Mouse (Mus musculus): Measurements from ENCODE around the gene Brinp2.

The Brinp2 gene

GRCm38 (mm10) chr1:158295270-158295669 is 60.9 kb downstream of the Brinp2 start:
- in situ Hi-C loops (cut with MseI, MboI) = no loop called here

GRCm38 (mm10) chr1:158285198-158285597 is 70.9 kb downstream of the Brinp2 start:
- in situ Hi-C loops (cut with MseI, MboI) = no loop called here

DNA sequence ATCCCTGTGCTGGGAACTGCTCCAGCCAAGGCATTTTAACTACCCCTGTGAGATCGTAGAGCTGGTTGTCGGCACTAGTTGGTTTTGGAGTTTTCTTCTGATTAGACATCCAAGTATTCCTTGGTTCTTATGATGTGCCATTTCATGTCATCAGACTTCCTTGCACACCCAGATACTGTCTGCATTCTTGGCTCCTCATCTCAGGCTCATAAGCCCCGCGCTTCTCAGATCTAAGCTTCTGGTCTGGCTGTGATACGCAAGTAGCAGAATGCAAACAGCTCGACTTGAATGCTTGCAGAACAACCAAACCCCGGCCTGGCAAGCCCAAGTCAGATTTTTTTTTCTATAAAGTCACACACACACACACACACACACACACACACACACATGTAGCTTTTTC is 72.3 kb downstream of the Brinp2 start:
- in situ Hi-C loops (cut with MseI, MboI) = no loop called here

DNA sequence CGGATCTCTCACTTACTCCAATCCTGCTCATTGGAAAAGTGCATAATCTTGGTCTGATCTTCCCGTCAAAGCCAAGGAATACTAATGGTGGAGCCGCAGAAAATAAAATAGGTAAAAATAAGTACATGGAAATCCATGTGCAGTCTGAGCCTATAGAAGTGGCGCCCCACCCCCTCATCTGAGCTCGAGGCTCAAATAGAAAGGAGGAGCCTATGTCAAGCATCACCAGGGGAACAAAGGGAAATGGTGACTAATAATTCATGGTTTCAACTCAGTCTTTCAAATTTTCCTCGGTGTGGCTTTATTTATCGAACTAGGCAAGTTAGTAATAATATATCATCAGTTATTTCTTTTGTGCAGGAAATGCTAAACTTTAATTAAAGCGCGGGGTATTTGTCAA is 84.1 kb downstream of the Brinp2 start:
- in situ Hi-C loops (cut with MseI, MboI) = loop anchor here in 1 of 2 experiments (25.0 kb wide), 1 partner anchor 510 kb away; no protein-coding TSS in a partner anchor

GRCm38 (mm10) chr1:158267020-158267571 is 89.0 kb downstream of the Brinp2 start:
- in situ Hi-C loops (cut with MseI, MboI) = loop anchor here in 1 of 2 experiments (25.0 kb wide), 1 partner anchor 505 kb away; no protein-coding TSS in a partner anchor

GRCm38 (mm10) chr1:158266293-158267019 is 89.7 kb downstream of the Brinp2 start:
- in situ Hi-C loops (cut with MseI, MboI) = loop anchor here in 1 of 2 experiments (25.0 kb wide), 1 partner anchor 504 kb away; no protein-coding TSS in a partner anchor

GRCm38 (mm10) chr1:158259516-158260235 is 96.5 kb downstream of the Brinp2 start:
- in situ Hi-C loops (cut with MseI, MboI) = loop anchor here in 1 of 2 experiments (25.0 kb wide), 1 partner anchor 497 kb away; no protein-coding TSS in a partner anchor

GRCm38 (mm10) chr1:158258685-158259292 is 97.3 kb downstream of the Brinp2 start:
- in situ Hi-C loops (cut with MseI, MboI) = loop anchor here in 1 of 2 experiments (25.0 kb wide), 1 partner anchor 496 kb away; no protein-coding TSS in a partner anchor

- in situ Hi-C loops (cut with MseI, MboI) = loop anchor here in 1 of 2 experiments (25.0 kb wide), 1 partner anchor 494 kb away; no protein-coding TSS in a partner anchor
These were observed 100.0 kb downstream of the Brinp2 start for GRCm38 (mm10) chr1:158255912-158256680.

DNA sequence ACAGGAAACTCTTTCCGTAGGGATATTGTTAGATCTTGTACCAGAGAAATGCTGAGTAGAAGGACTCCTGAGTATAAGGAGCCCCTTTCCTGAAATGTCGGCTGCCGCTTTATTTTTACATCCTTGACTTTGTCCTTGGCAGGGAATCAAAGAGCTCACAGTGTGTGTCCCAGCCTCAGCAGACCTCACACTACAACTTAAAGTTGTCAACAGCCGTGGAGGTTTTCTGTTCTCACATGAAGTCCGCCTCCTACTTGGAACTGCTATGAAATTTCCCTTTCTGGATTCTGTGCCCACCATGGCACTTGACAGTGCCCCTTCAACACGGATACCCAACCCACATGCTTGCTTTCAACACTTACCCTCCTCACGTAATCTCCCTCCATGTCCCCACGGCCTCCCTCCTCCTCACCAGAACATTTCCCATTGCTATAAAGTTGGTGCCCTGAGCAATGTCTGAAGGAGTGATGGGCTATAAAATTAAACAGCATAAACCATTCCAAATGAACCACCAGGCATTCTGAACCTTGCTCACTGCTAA is 103.4 kb downstream of the Brinp2 start:
- in situ Hi-C loops (cut with MseI, MboI) = loop anchor here in 1 of 2 experiments (25.0 kb wide), 1 partner anchor 490 kb away; no protein-coding TSS in a partner anchor

DNA sequence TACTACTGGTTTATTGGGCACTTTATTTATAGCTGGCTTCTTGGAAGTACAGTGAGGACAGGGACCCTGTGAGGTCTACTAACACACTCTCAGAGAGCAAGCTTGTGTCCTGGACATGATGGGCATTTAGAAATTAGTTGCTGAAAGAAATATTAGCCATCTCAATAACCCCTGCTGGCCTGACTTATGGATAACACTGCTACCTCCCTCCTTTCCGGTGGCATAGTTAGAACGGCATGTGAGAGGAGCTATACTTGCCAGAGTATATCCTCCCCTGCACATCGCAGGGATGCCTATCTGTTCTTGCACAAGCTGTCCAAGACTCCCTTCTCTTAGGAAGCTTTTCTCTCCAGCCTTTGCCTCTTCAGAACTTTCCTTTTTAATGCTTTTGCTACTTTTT is 107.9 kb downstream of the Brinp2 start:
- in situ Hi-C loops (cut with MseI, MboI) = no loop called here

GRCm38 (mm10) chr1:158246476-158247153 is 109.5 kb downstream of the Brinp2 start:
- in situ Hi-C loops (cut with MseI, MboI) = no loop called here

GRCm38 (mm10) chr1:158245486-158245885 is 110.6 kb downstream of the Brinp2 start:
- in situ Hi-C loops (cut with MseI, MboI) = no loop called here

GRCm38 (mm10) chr1:158244016-158244415 is 112.1 kb downstream of the Brinp2 start:
- in situ Hi-C loops (cut with MseI, MboI) = no loop called here

DNA sequence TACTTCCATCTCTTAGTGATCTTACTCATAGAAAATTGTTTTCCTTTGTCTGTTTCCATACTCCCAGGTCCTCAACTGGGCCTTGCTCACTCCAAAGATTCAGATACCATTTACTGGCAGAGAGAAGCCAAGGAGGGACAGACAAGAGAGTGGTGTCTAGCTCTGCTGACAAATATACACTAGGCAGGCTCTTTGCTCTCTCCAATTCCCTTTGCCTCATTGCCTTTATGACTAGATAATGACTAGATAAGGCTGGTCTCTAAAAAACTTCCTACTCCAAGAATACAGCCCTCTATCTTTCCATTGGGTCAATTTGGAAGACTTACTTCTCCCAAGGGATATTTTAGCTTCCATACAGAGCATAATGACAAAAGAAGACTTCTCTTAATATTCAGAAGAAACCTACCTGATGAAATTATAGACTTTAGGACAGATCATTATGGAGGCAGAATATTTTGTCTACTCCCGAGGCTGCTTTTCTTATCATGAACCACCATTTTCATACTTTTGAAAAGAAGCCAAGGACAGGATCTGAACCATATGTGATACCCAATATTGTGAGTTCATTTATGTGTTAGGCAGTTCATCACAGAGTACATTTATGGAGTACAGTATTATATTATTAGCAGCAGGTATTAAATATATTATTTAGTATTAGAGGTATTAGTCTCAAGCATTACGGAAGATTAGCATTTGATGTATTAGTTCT is 114.1 kb downstream of the Brinp2 start:
- in situ Hi-C loops (cut with MseI, MboI) = no loop called here

GRCm38 (mm10) chr1:158239841-158240240 is 116.3 kb downstream of the Brinp2 start:
- in situ Hi-C loops (cut with MseI, MboI) = no loop called here

DNA sequence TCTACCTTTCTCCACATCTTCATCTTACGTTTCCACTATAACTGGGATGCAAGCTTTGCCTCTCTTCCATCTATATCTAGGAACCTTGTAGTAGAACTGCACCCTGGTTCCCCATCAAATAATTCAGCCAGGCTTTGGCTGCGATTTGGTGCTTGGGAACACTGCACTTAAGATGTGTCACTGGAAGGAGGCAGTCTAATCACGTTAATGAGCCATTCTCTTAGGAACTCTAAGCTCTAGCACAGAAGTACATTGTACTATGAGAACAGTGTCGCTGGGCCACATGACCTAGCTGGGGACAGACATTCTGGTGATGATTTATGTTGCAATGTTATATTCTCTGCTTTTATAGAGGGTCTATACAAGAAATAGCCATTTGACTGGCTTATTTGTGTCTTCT is 117.4 kb downstream of the Brinp2 start:
- in situ Hi-C loops (cut with MseI, MboI) = no loop called here

DNA sequence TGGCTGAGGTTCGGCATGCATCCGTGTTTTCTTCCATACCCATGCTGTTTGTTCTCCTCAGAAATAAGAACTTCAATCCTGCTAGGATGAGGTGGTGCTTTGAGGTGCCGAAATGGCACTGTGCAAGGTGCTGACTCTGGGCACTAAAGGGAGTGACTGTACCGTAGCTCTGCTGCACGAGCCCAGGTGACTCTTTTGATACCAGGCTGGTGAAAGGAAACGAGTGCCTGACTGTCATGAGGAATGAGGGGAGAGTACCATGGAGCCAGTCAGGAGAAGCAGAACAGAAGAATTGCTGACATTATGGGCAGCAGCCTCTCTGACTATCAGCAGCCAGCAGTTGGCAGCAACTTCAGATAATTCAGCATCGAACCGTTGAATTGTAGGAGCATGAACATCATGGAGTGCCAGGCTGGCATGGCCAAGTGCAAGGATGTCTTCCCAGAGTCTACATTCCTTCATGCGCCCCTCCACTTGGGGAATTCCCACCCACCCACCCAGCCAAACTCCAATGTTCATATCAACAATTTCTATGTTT is 127.4 kb downstream of the Brinp2 start:
- in situ Hi-C loops (cut with MseI, MboI) = no loop called here

GRCm38 (mm10) chr1:158227239-158227638 is 128.9 kb downstream of the Brinp2 start:
- in situ Hi-C loops (cut with MseI, MboI) = no loop called here

Measured in mouse trophoblast stem cell (cell line).